Mouse (Mus musculus) T-cell, adult 2 months (primary cell): ENCODE measurements around the gene Klhl30.

Experiments
- DNase-seq: peaks from one replicate; pipeline ENCODE4 v3.0.0; 2022; ENCODE audit warnings: low spot score

Gene Klhl30

GRCm38 (mm10) chr1:91350841-91351240 is at the start of gene Klhl30:
Gene Klhl30, plus strand, starts transcription at chr1:91351016.
- DNase-seq: no peak

- DNase-seq: no peak
Measured at GRCm38 (mm10) chr1:91301206-91301920, 49.5 kb upstream of the Klhl30 start.

GRCm38 (mm10) chr1:91302021-91302420 is 48.8 kb upstream of the Klhl30 start:
- DNase-seq: no peak

GRCm38 (mm10) chr1:91304621-91305020 is 46.2 kb upstream of the Klhl30 start:
- DNase-seq: no peak

- DNase-seq: no peak
Measured at GRCm38 (mm10) chr1:91309366-91310085, 41.3 kb upstream of the Klhl30 start.

- DNase-seq: no peak
Measured at GRCm38 (mm10) chr1:91312273-91312672, 38.5 kb upstream of the Klhl30 start.

- no peak for DNase-seq
Measured at GRCm38 (mm10) chr1:91313251-91313650, 37.6 kb upstream of the Klhl30 start.

- DNase-seq: no peak
Measured at GRCm38 (mm10) chr1:91317656-91318055, 33.2 kb upstream of the Klhl30 start.

- DNase-seq: no peak
Measured at GRCm38 (mm10) chr1:91321760-91322438, 28.9 kb upstream of the Klhl30 start, which contains the start of gene Espnl. Gene Espnl, plus strand, starts transcription at chr1:91322075.

- DNase-seq: no peak
Measured at GRCm38 (mm10) chr1:91324646-91325045, 26.2 kb upstream of the Klhl30 start.

- DNase-seq: no peak
Measured at GRCm38 (mm10) chr1:91325488-91326042, 25.3 kb upstream of the Klhl30 start.

- DNase-seq: no peak
Measured at GRCm38 (mm10) chr1:91332102-91332501, 18.7 kb upstream of the Klhl30 start.

- DNase-seq: no peak
Measured at GRCm38 (mm10) chr1:91333582-91333981, 17.2 kb upstream of the Klhl30 start.

- no peak for DNase-seq
Measured at GRCm38 (mm10) chr1:91337355-91337754, 13.5 kb upstream of the Klhl30 start.

GRCm38 (mm10) chr1:91344001-91344400 is 6.8 kb upstream of the Klhl30 start:
- DNase-seq: no peak

- no peak for DNase-seq
Measured at GRCm38 (mm10) chr1:91344921-91345685, 5.7 kb upstream of the Klhl30 start.

- DNase-seq: peak; percentile 49
Measured at GRCm38 (mm10) chr1:91346892-91347291, 3.9 kb upstream of the Klhl30 start.

- no peak for DNase-seq
Measured at GRCm38 (mm10) chr1:91351249-91351648, 433 bp downstream of the Klhl30 start.

GRCm38 (mm10) chr1:91352277-91352676 is 1.5 kb downstream of the Klhl30 start:
- DNase-seq: no peak

GRCm38 (mm10) chr1:91356105-91356504 is 5.3 kb downstream of the Klhl30 start:
- DNase-seq: no peak

- no peak for DNase-seq
Measured at GRCm38 (mm10) chr1:91362113-91362512, 11.3 kb downstream of the Klhl30 start.
